13 mouse cellular contexts compared by ENCODE assay signal in genomic region chr8:78556773-78557434, GRCm38 (mm10). TPM values are rescaled to one million over a fixed set of nuclear protein-coding genes. Genes with fewer than 3 reads are reported as not detected.
DNase-seq lines count a peak whose midpoint lies in the region; ATAC-seq and TF ChIP-seq lines count a peak whose summit lies in the region.
"Had no signal": no experiment of that assay in that cellular context is flagged by ENCODE, and none has a peak within 500 bp of the region (broad histone marks: within the 10 kb centered on the region; RNA-seq: fewer than 3 reads in every experiment).

No protein-coding gene starts in this region.

- ATAC-seq in forebrain, embryonic 16.5 days: peak; percentile 80
- peak; percentile 95 for ATAC-seq in midbrain, embryonic 12.5 days (ENCODE audit: low FRiP score, low read depth)
- no peak for ATAC-seq in liver, embryonic 12.5 days
- ATAC-seq: intestine, embryonic 15.5 days had no signal

- H3K27me3 ChIP-seq in forebrain, embryonic 16.5 days (replicated peaks; ENCODE audit: control insufficient read depth, insufficient read depth, low read length): no peaks in the 10 kb centered on the region
- no peaks in the 10 kb centered on the region for H3K27me3 ChIP-seq in midbrain, embryonic 12.5 days
- no peaks in the 10 kb centered on the region for H3K27me3 ChIP-seq in liver, embryonic 12.5 days (replicated peaks)
- H3K27me3 ChIP-seq: embryonic facial prominence, embryonic 15.5 days; heart, embryonic 13.5 days; intestine, embryonic 15.5 days; limb, embryonic 15.5 days had no signal

- H3K9me3 ChIP-seq in ES-E14 (ENCODE audit: control insufficient read depth, insufficient read depth, low read depth, low read length): no peaks in the 10 kb centered on the region
- no peaks in the 10 kb centered on the region for H3K9me3 ChIP-seq in forebrain, embryonic 16.5 days (ENCODE audit: control insufficient read depth, low read length)
- H3K9me3 ChIP-seq in midbrain, embryonic 12.5 days: 0 out of 2 replicates have a peak, but pooled peaks cover 4% of the 10 kb centered on the region
- peaks cover 4% of the 10 kb centered on the region; the same call in 1 of the 2 replicates for H3K9me3 ChIP-seq in liver, embryonic 12.5 days (replicated peaks)
- H3K9me3 ChIP-seq: embryonic facial prominence, embryonic 15.5 days; intestine, embryonic 15.5 days had no signal

- H3K4me2 ChIP-seq in forebrain, embryonic 16.5 days (ENCODE audit: low read length): no peak overlapping the region
- H3K4me2 ChIP-seq in midbrain, embryonic 12.5 days (replicated peaks): peak overlapping the region; percentile 25
- no peak overlapping the region for H3K4me2 ChIP-seq in liver, embryonic 12.5 days
- H3K4me2 ChIP-seq: embryonic facial prominence, embryonic 15.5 days; heart, embryonic 13.5 days; intestine, embryonic 15.5 days; limb, embryonic 15.5 days had no signal

- no peak overlapping the region for H3K9ac ChIP-seq in ES-E14 (ENCODE audit: insufficient read depth, low read depth, low read length, poor library complexity, severe bottlenecking)
- H3K9ac ChIP-seq in forebrain, embryonic 16.5 days (replicated peaks; ENCODE audit: low read depth, low read length): no peak overlapping the region
- H3K9ac ChIP-seq in midbrain, embryonic 12.5 days (replicated peaks): no peak overlapping the region
- no peak overlapping the region for H3K9ac ChIP-seq in liver, embryonic 12.5 days
- H3K9ac ChIP-seq: embryonic facial prominence, embryonic 15.5 days; heart, embryonic 13.5 days; intestine, embryonic 15.5 days; limb, embryonic 15.5 days had no signal

- DNase-seq in ES-E14 (ENCODE audit: low read depth, low spot score): peak; percentile 42
- peak; percentile 84 for DNase-seq in brain, embryonic 14.5 days (ENCODE audit: low read depth)
- no peak for DNase-seq in layer of hippocampus, postnatal 36 days
- no peak for DNase-seq in spleen, adult 12 weeks (ENCODE audit: low spot score)
- DNase-seq: adrenal gland, adult 8-10 months; gastrocnemius, adult 2 months had no signal

- peak overlapping the region; percentile 88; the same call in 1 of the 2 replicates for H3K27ac ChIP-seq in ES-E14 (ENCODE audit: insufficient read depth, low read depth, low read length, poor library complexity, severe bottlenecking)
- H3K27ac ChIP-seq in forebrain, embryonic 16.5 days (ENCODE audit: low read length): no peak overlapping the region
- H3K27ac ChIP-seq in midbrain, embryonic 12.5 days (replicated peaks): peak overlapping the region; percentile 75
- no peak overlapping the region for H3K27ac ChIP-seq in liver, embryonic 12.5 days
- H3K27ac ChIP-seq: embryonic facial prominence, embryonic 15.5 days; gastrocnemius, adult 2 months; heart, embryonic 13.5 days; intestine, embryonic 15.5 days; limb, embryonic 15.5 days had no signal

- H3K4me3 ChIP-seq in ES-E14 (ENCODE audit: insufficient read depth in 1 of 2, low read depth in 1 of 2, low read length in 2 of 2, poor library complexity in 1 of 2, severe bottlenecking in 1 of 2): peak overlapping the region in 1 of 2 experiments; percentile 6; a peak in 2 of 4 replicates
- no peak overlapping the region for H3K4me3 ChIP-seq in forebrain, embryonic 16.5 days (replicated peaks; ENCODE audit: low read length)
- no peak overlapping the region for H3K4me3 ChIP-seq in midbrain, embryonic 12.5 days
- H3K4me3 ChIP-seq in liver, embryonic 12.5 days: no peak overlapping the region
- H3K4me3 ChIP-seq: embryonic facial prominence, embryonic 15.5 days; gastrocnemius, adult 2 months; heart, embryonic 13.5 days; intestine, embryonic 15.5 days; limb, embryonic 15.5 days had no signal

- no peak for TF ChIP-seq CTCF in brain, embryonic 14.5 days (IDR thresholded peaks at IDR 0.05; ENCODE audit: borderline replicate concordance, extremely low read depth, insufficient read depth, insufficient read length)

- peaks cover 3 to 11% of the 10 kb centered on the region in 2 experiments; a peak in 3 of 4 replicates for H3K4me1 ChIP-seq in ES-E14 (ENCODE audit: control insufficient read depth in 2 of 2, insufficient read depth in 2 of 2, low read length in 2 of 2, poor library complexity in 1 of 2)
- peaks cover 10% of the 10 kb centered on the region for H3K4me1 ChIP-seq in forebrain, embryonic 16.5 days (replicated peaks; ENCODE audit: control insufficient read depth, insufficient read depth, low read length)
- peaks cover 24% of the 10 kb centered on the region for H3K4me1 ChIP-seq in midbrain, embryonic 12.5 days
- H3K4me1 ChIP-seq in liver, embryonic 12.5 days: no peaks in the 10 kb centered on the region
- H3K4me1 ChIP-seq: embryonic facial prominence, embryonic 15.5 days; intestine, embryonic 15.5 days; limb, embryonic 15.5 days had no signal

- TF ChIP-seq POLR2A in brain, embryonic 14.5 days (IDR thresholded peaks at IDR 0.05; ENCODE audit: borderline replicate concordance, extremely low read depth, insufficient read depth, insufficient read length, poor library complexity, severe bottlenecking): no peak

- 12% methylated on average over 11 of the region's 11 CpGs for WGBS in forebrain, embryonic 16.5 days
- 18% methylated on average over 11 of the region's 11 CpGs for WGBS in midbrain, embryonic 12.5 days
- 75% methylated on average over 11 of the region's 11 CpGs for WGBS in liver, embryonic 12.5 days (ENCODE audit: insufficient replicate concordance)

- H3K36me3 ChIP-seq in ES-E14 (ENCODE audit: control insufficient read depth, insufficient read depth, low read length, poor library complexity, severe bottlenecking): peaks cover 12% of the 10 kb centered on the region; the same call in 1 of the 2 replicates
- H3K36me3 ChIP-seq in forebrain, embryonic 16.5 days (ENCODE audit: control insufficient read depth, insufficient read depth): no peaks in the 10 kb centered on the region
- 0 out of 2 replicates have a peak, but pooled peaks cover 4% of the 10 kb centered on the region for H3K36me3 ChIP-seq in midbrain, embryonic 12.5 days
- H3K36me3 ChIP-seq in liver, embryonic 12.5 days: peaks cover 25% of the 10 kb centered on the region
- H3K36me3 ChIP-seq: embryonic facial prominence, embryonic 15.5 days; intestine, embryonic 15.5 days had no signal

- in situ Hi-C loops in ES-E14 (cut with MboI; ENCODE audit: low sequenced_read_pairs in 2 of 2, unreplicated experiment in 2 of 2): no loop called here

TF ChIP-seq in ES-E14, 5 proteins besides CTCF, POLR2A, EP300 and RAD21:
- no peak for TF ChIP-seq CHD2 (IDR thresholded peaks at IDR 0.05; ENCODE audit: low read depth, low read length)
- TF ChIP-seq MAFK (IDR thresholded peaks at IDR 0.05; ENCODE audit: insufficient read depth, low read depth, low read length): no peak
- no peak for TF ChIP-seq ZNF384 (IDR thresholded peaks at IDR 0.05; ENCODE audit: low read depth, low read length)
- no peak for TF ChIP-seq ZC3H11A (IDR thresholded peaks at IDR 0.05; ENCODE audit: borderline replicate concordance, low read depth, low read length)
- no peak for TF ChIP-seq HCFC1 (IDR thresholded peaks at IDR 0.05; ENCODE audit: borderline replicate concordance, insufficient read depth, low read length)

RNA-seq across cellular contexts. Expression of gene Slc10a7, which starts 47.8 kb away (rescaled TPM):
- 30.5 and 39.6 TPM in 2 replicates for total RNA-seq in ES-E14 (2012; rRNA removed)
- polyA plus RNA-seq in brain, embryonic 14.5 days (2012; rRNA removed): 10.0 and 12.4 TPM in 2 replicates
- 9.6 and 9.9 TPM in 2 replicates for polyA plus RNA-seq in forebrain, embryonic 16.5 days (2015; fragmentation: Nextera tagmentation; extraction: Ambion mirVana)
- 13.8 and 15.9 TPM in 2 replicates for polyA plus RNA-seq in midbrain, embryonic 12.5 days (2016; fragmentation: Nextera tagmentation; extraction: Ambion mirVana)
- 8.8 and 9.1 TPM in 2 replicates for polyA plus RNA-seq in liver, embryonic 12.5 days (2016; fragmentation: Nextera tagmentation; extraction: Ambion mirVana)
- 1 to 10 TPM; 7.0 to 9.1 TPM for total RNA-seq in layer of hippocampus, postnatal 36 days (2021)

RNA-seq across cellular contexts. Expression of gene Rbmxl1, which starts 48.2 kb away (rescaled TPM):
- 90.3 and 124 TPM in 2 replicates for total RNA-seq in ES-E14 (2012; rRNA removed)
- 144 and 150 TPM in 2 replicates for polyA plus RNA-seq in brain, embryonic 14.5 days (2012; rRNA removed)
- 220 and 252 TPM in 2 replicates for polyA plus RNA-seq in forebrain, embryonic 16.5 days (2015; fragmentation: Nextera tagmentation; extraction: Ambion mirVana)
- polyA plus RNA-seq in midbrain, embryonic 12.5 days (2016; fragmentation: Nextera tagmentation; extraction: Ambion mirVana): 331 and 338 TPM in 2 replicates
- 168 and 171 TPM in 2 replicates for polyA plus RNA-seq in liver, embryonic 12.5 days (2016; fragmentation: Nextera tagmentation; extraction: Ambion mirVana)
- total RNA-seq in layer of hippocampus, postnatal 36 days (2021): 10 to 100 TPM; 51.5 to 56.1 TPM

Comparison
In these comparisons a context has a peak if more than half of its experiments do, and no peak if none do; other contexts are left out.
1. DNase-seq: peak in ES-E14 (single experiment) and brain, embryonic 14.5 days (single experiment); none in layer of hippocampus, postnatal 36 days (0 of 2) and spleen, adult 12 weeks (single experiment).
2. H3K27ac ChIP-seq: peak in ES-E14 (single experiment) and midbrain, embryonic 12.5 days (single experiment); none in forebrain, embryonic 16.5 days (single experiment) and liver, embryonic 12.5 days (single experiment).